Mouse (Mus musculus) lung, postnatal 0 days (tissue): ENCODE measurements around the gene Hivep2.

ENCODE experiments used
- CTCF ChIP-seq: IDR thresholded peaks from 2 replicates; pipeline ENCODE4 v1.5.1; 2016; ENCODE audit warnings: antibody characterized with exemption, mild to moderate bottlenecking
- EP300 ChIP-seq: IDR thresholded peaks from 2 replicates; pipeline ENCODE4 v1.6.1; 2016; ENCODE audit warnings: antibody characterized with exemption, mild to moderate bottlenecking, control low read depth

- TF ChIP-seq EP300, result no peak
- TF ChIP-seq CTCF, result no peak
These were observed 24.5 kb upstream of the Hivep2 start for GRCm38 (mm10) chr10:13941406-13941805.
